Mouse (Mus musculus) yolk sac, embryonic 10.5 days (tissue): Measurements from ENCODE around the gene Srrd.

Experiments
- DNase-seq: peaks from one replicate; pipeline ENCODE4 v3.0.0-alpha.2; 2017; ENCODE audit warnings: low spot score

The Srrd gene

GRCm38 (mm10) chr5:112342463-112343204 lies at the start of gene Srrd, which contains the start of gene Hps4:
Gene Srrd (minus strand): TSS chr5:112343040.
Gene Hps4 (plus strand): TSS chr5:112343083.
- peak; percentile 79 for DNase-seq

GRCm38 (mm10) chr5:112391676-112392323 lies 49.0 kb upstream of the Srrd start:
- no peak for DNase-seq

- no peak for DNase-seq
Observed at GRCm38 (mm10) chr5:112391002-112391401, 48.2 kb upstream of the Srrd start.

- DNase-seq = no peak
Observed at GRCm38 (mm10) chr5:112389352-112389751, 46.5 kb upstream of the Srrd start.

- DNase-seq = peak; percentile 34
Observed at GRCm38 (mm10) chr5:112385973-112386372, 43.1 kb upstream of the Srrd start.

GRCm38 (mm10) chr5:112384805-112385472 lies 42.1 kb upstream of the Srrd start:
- DNase-seq = no peak

GRCm38 (mm10) chr5:112382641-112383330 lies 39.9 kb upstream of the Srrd start:
- peak; percentile 38 for DNase-seq

GRCm38 (mm10) chr5:112382042-112382441 lies 39.2 kb upstream of the Srrd start:
- DNase-seq = no peak

- no peak for DNase-seq
Observed at GRCm38 (mm10) chr5:112381154-112381553, 38.3 kb upstream of the Srrd start.

GRCm38 (mm10) chr5:112378716-112379115 lies 35.9 kb upstream of the Srrd start:
- DNase-seq = peak; percentile 67

- DNase-seq = no peak
Observed at GRCm38 (mm10) chr5:112377380-112377779, 34.5 kb upstream of the Srrd start.

- no peak for DNase-seq
Observed at GRCm38 (mm10) chr5:112376111-112376510, 33.3 kb upstream of the Srrd start.

- DNase-seq = no peak
Observed at GRCm38 (mm10) chr5:112371933-112372332, 29.1 kb upstream of the Srrd start.

- no peak for DNase-seq
Observed at GRCm38 (mm10) chr5:112370236-112370813, 27.5 kb upstream of the Srrd start.

- no peak for DNase-seq
Observed at GRCm38 (mm10) chr5:112369326-112369725, 26.5 kb upstream of the Srrd start.

GRCm38 (mm10) chr5:112368666-112369065 lies 25.8 kb upstream of the Srrd start:
- no peak for DNase-seq

- no peak for DNase-seq
Observed at GRCm38 (mm10) chr5:112367929-112368328, 25.1 kb upstream of the Srrd start.

GRCm38 (mm10) chr5:112367338-112367737 lies 24.5 kb upstream of the Srrd start:
- DNase-seq = no peak

GRCm38 (mm10) chr5:112366879-112367278 lies 24.0 kb upstream of the Srrd start:
- DNase-seq = no peak

GRCm38 (mm10) chr5:112364184-112364797 lies 21.5 kb upstream of the Srrd start:
- DNase-seq = no peak

- no peak for DNase-seq
Observed at GRCm38 (mm10) chr5:112360077-112360476, 17.2 kb upstream of the Srrd start.

GRCm38 (mm10) chr5:112359520-112359919 lies 16.7 kb upstream of the Srrd start:
- no peak for DNase-seq
